In genomic region chr14:58505841-58506240, GRCm38 (mm10) we compare ENCODE assay signal across 14 mouse cellular contexts.
DNase-seq lines count a peak whose midpoint lies in the region; ATAC-seq lines count a peak whose summit lies in the region.
"Had no signal": no experiment of that assay in that cellular context is flagged by ENCODE, and none has a peak within 500 bp of the region (broad histone marks: within the 10 kb centered on the region; RNA-seq: fewer than 3 reads in every experiment).

No protein-coding gene starts in this region.

- DNase-seq in ovary, postnatal 36 days (ENCODE audit: low spot score): peak; percentile 11
- no peak for DNase-seq in ovary, postnatal 14 days (ENCODE audit: low spot score)
- peak; percentile 90 for DNase-seq in cerebellum, adult 9-10 months
- DNase-seq in gastrocnemius, postnatal 25 days: peak; percentile 24
- no peak for DNase-seq in layer of hippocampus, adult 9-11 months
- DNase-seq: kidney, postnatal 10 days; layer of hippocampus, postnatal 36 days; thymus, postnatal 4 days had no signal

- no peaks in the 10 kb centered on the region for H3K9me3 ChIP-seq in forebrain, embryonic 12.5 days
- H3K9me3 ChIP-seq: embryonic facial prominence, embryonic 10.5 days; forebrain, embryonic 13.5 days; heart, embryonic 13.5 days; limb, embryonic 15.5 days had no signal

- no peaks in the 10 kb centered on the region for H3K36me3 ChIP-seq in forebrain, embryonic 12.5 days (replicated peaks)
- H3K36me3 ChIP-seq: embryonic facial prominence, embryonic 10.5 days; heart, embryonic 13.5 days; limb, embryonic 15.5 days had no signal

- no peak overlapping the region for H3K27ac ChIP-seq in forebrain, embryonic 12.5 days
- H3K27ac ChIP-seq: embryonic facial prominence, embryonic 10.5 days; forebrain, embryonic 13.5 days; heart, embryonic 13.5 days; limb, embryonic 15.5 days had no signal

- no peak overlapping the region for H3K4me3 ChIP-seq in forebrain, embryonic 12.5 days (replicated peaks)
- H3K4me3 ChIP-seq: embryonic facial prominence, embryonic 10.5 days; forebrain, embryonic 13.5 days; heart, embryonic 13.5 days; limb, embryonic 15.5 days had no signal

- H3K27me3 ChIP-seq in forebrain, embryonic 12.5 days: peaks cover 7% of the 10 kb centered on the region; the same call in 1 of the 2 replicates
- H3K27me3 ChIP-seq: forebrain, embryonic 13.5 days; heart, embryonic 13.5 days; limb, embryonic 15.5 days had no signal

- H3K4me1 ChIP-seq in forebrain, embryonic 12.5 days: no peaks in the 10 kb centered on the region
- H3K4me1 ChIP-seq: forebrain, embryonic 13.5 days had no signal

- no peak overlapping the region for H3K4me2 ChIP-seq in forebrain, embryonic 12.5 days
- H3K4me2 ChIP-seq: forebrain, embryonic 13.5 days; heart, embryonic 13.5 days; limb, embryonic 15.5 days had no signal

- no peak overlapping the region for H3K9ac ChIP-seq in forebrain, embryonic 12.5 days
- H3K9ac ChIP-seq: forebrain, embryonic 13.5 days; heart, embryonic 13.5 days; limb, embryonic 15.5 days had no signal

- ATAC-seq in erythroblast, adult 5-6 weeks (replicated peaks; ENCODE audit: low FRiP score, poor library complexity, severe bottlenecking): no peak
- ATAC-seq in forebrain, embryonic 12.5 days (ENCODE audit: low FRiP score): no peak
- ATAC-seq: forebrain, embryonic 13.5 days had no signal

Comparison
In these comparisons a context has a peak if more than half of its experiments do, and no peak if none do; other contexts are left out.
1. DNase-seq: peak in ovary, postnatal 36 days (single experiment), cerebellum, adult 9-10 months (single experiment) and gastrocnemius, postnatal 25 days (single experiment); none in ovary, postnatal 14 days (single experiment) and layer of hippocampus, adult 9-11 months (single experiment).